Mouse (Mus musculus) G1E (cell line): Measurements from ENCODE around the gene Dclre1b.

ENCODE experiments used
- CTCF ChIP-seq: IDR thresholded peaks from 2 replicates; pipeline ENCODE4 v1.5.1; 2012; ENCODE audit warnings: low read depth, low read length, inconsistent platforms, mixed read lengths
- GATA1 ChIP-seq: IDR thresholded peaks from 2 replicates; pipeline ENCODE4 v1.6.1; 2012; ENCODE audit warnings: borderline replicate concordance, low read length, inconsistent platforms, mixed read lengths
- POLR2AphosphoS5 ChIP-seq: IDR thresholded peaks from 2 replicates; pipeline ENCODE4 v1.6.1; 2012; ENCODE audit warnings: low read depth, low read length, inconsistent platforms; ENCODE audit not compliant: insufficient replicate concordance

GRCm38 (mm10) chr3:103758456-103758855, 50.8 kb downstream of the Dclre1b start:
- TF ChIP-seq CTCF (no peak), GATA1 (no peak), POLR2AphosphoS5 (no peak)
